Mouse (Mus musculus) kidney, postnatal 0 days (tissue): ENCODE data around the gene Ncor2. TPM values are rescaled to one million over a fixed set of nuclear protein-coding genes. Genes with fewer than 3 reads are reported as not detected.
A peak's percentile ranks its signal among the peaks of the same experiment; 100 is the strongest.
"Not testable (repeated sequence)": the region's sequence is repeated elsewhere in the genome, so short reads cannot be mapped to it uniquely, and the experiment has no call there.

Experiments
- ATAC-seq: fragments of 200-750 bp; cut with Nextera tagmentation; replicated peaks from 2 replicates; pipeline ENCODE4 v1.8.0; 2017; ENCODE audit warnings: low read depth, moderate number of reproducible peaks, moderate TSS enrichment, moderate library complexity; ENCODE audit not compliant: low FRiP score
- DNase-seq: peaks from one replicate; pipeline ENCODE4 v3.0.0-alpha.2; 2016; ENCODE audit warnings: low spot score
- H3K27ac ChIP-seq: fragments of 300-500 bp; sonication (generic); 2 replicates; pipeline ENCODE4 v1.5.1; 2014; ENCODE audit warnings: mild to moderate bottlenecking
- H3K27me3 ChIP-seq: fragments of 300-500 bp; sonication (generic); 2 replicates; pipeline ENCODE4 v1.6.1; 2014; ENCODE audit warnings: low read length, mixed read lengths; ENCODE audit not compliant: insufficient read depth
- H3K36me3 ChIP-seq: fragments of 300-500 bp; sonication (generic); 2 replicates; pipeline ENCODE4 v1.6.1; 2014; ENCODE audit warnings: low read length, mixed read lengths; ENCODE audit not compliant: insufficient read depth
- H3K4me1 ChIP-seq: fragments of 300-500 bp; sonication (generic); replicated peaks from 2 replicates; pipeline ENCODE4 v1.6.1; 2014; ENCODE audit warnings: antibody characterized with exemption, low read length, mixed read lengths; ENCODE audit not compliant: insufficient read depth
- H3K4me2 ChIP-seq: fragments of 300-500 bp; sonication (generic); 2 replicates; pipeline ENCODE4 v1.6.1; 2014; ENCODE audit warnings: mild to moderate bottlenecking, low read length, moderate library complexity, mixed read lengths
- H3K4me3 ChIP-seq: fragments of 300-500 bp; sonication (generic); replicated peaks from 2 replicates; pipeline ENCODE4 v1.5.1; 2014; ENCODE audit warnings: low read depth, low read length
- H3K9ac ChIP-seq: fragments of 300-500 bp; sonication (generic); 2 replicates; pipeline ENCODE4 v1.6.1; 2014; ENCODE audit warnings: low read depth, low read length
- H3K9me3 ChIP-seq: fragments of 300-500 bp; sonication (generic); replicated peaks from 2 replicates; pipeline ENCODE4 v1.6.1; 2016; ENCODE audit warnings: low read length, inconsistent platforms, mixed read lengths
- CTCF ChIP-seq: IDR thresholded peaks from 2 replicates; pipeline ENCODE4 v1.5.1; 2016; ENCODE audit warnings: antibody characterized with exemption, low read depth, mild to moderate bottlenecking, moderate library complexity
- WGBS: fragments of 180-500 bp; shearing (Covaris S2); extraction: QIAGEN DNeasy Blood & Tissue Kit; methylation state at CpG from one replicate; pipeline ENCODE4 v1.1.7; 2014; 5-methylcytosine and 5-hydroxymethylcytosine counted together
- polyA plus RNA-seq: library from polyadenylated mRNA; unstranded; fragments of >200 nt; fragmentation: Nextera tagmentation; extraction: Ambion mirVana; gene quantifications from 2 replicates; pipeline ENCODE4 v1.2.1, GENCODE M21; 2015

The Ncor2 gene
- polyA plus RNA-seq, 1 experiment from 2014 or later, result 14.6 TPM

DNA sequence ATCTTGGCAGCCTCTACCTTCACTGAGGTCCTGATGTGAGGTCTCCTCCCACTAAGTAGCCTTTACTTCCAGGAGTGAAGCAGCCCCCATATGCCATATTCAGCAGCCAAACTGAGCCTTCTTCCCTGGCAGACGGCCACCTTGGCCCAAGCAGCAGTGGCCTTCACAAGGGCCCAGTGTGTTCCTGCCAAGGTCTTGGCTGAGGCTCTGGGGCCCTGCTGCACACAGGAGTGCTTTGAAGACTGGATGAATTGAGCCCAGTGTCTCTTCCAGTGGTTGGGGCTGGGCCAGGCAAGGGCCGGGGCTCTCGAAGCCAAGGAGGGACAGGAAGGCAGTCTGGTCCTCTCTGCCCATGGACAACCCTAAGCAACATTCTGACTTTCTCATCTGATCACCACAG is 42.8 kb upstream of the Ncor2 start:
- H3K27ac ChIP-seq, result no peak overlapping the region
- no peak overlapping the region for H3K9ac ChIP-seq
- H3K4me3 ChIP-seq, result no peak overlapping the region
- no peaks in the 10 kb centered on the region for H3K27me3 ChIP-seq
- H3K9me3 ChIP-seq, result no peaks in the 10 kb centered on the region
- H3K4me1 ChIP-seq, result peaks cover 3% of the 10 kb centered on the region; the same call in 1 of the 2 replicates
- ATAC-seq, result no peak
- no peaks in the 10 kb centered on the region for H3K36me3 ChIP-seq
- no peak for DNase-seq
- no peak overlapping the region for H3K4me2 ChIP-seq
- no peak for TF ChIP-seq CTCF
- WGBS, result 80% methylated on average over 3 of the region's 3 CpGs

DNA sequence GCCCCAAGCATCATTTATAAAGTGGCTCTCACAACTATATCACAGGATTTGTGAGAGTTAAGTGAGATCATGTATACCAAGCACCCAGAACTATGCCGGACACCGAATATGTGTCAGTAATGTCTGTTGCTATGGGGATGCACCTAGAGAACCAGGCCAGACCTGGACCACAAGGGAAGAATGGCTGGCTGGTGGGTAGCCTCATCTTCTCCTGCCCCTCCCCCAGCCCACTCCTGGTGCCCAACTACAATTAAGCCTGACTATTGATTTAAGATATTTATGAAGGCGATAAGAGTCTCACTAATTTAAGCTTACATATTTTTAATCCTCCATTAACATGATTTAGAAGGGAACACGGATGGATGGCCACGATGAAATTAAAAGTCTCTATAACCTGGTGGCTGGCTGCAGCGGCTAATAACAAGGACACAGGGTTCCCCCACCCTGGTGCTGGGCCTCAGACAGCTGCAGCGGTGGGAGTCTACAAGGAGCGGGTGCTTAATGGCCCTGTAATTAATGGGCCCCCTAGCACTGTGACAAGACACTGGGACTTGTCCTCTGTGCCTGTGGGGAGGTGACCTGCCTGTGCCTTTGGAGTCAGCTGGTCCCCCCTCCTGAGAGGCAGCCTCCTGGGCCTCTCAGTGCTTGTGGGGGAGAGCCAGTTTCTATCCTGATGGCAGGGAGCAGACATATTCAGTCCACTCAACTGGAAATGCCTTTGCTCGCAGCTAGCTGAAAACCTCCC is 38.6 kb upstream of the Ncor2 start:
- 33% methylated on average over 9 of the region's 9 CpGs for WGBS
- Histone ChIP-seq H3K4me1 (peaks cover 10% of the 10 kb centered on the region; the same call in 1 of the 2 replicates), H3K9me3 (no peaks in the 10 kb centered on the region), H3K36me3 (no peaks in the 10 kb centered on the region), H3K9ac (no peak overlapping the region), H3K27ac (no peak overlapping the region), H3K4me3 (no peak overlapping the region), H3K27me3 (no peaks in the 10 kb centered on the region), H3K4me2 (no peak overlapping the region)
- TF ChIP-seq CTCF, result no peak
- peak; percentile 86 for DNase-seq
- ATAC-seq, result peak; percentile 69

DNA sequence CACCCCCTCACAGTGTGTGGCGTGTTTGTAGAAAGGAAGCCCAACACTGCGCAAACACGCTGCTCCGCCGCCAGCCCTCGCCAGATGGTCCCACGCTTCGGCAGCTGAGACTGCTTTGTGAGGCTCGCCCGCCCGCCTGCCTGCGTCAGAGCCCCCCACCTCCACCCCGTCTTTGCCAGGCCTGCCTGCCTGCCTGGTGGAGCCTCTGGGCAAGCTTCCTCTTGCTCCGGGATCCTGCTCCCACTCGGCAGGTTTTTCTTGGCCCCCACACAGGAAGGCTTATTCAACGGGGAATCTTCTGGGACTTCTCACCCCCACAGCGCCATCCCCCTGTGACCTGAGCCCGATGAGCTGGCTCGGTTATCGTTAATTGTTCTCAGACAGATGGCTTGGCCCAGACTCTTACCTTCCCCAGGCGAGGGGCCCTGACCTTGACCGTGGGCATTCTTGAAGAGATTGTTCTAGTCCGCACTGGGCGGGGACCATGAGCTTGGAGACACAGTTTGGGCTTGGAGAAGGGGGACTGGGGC is 37.0 kb upstream of the Ncor2 start:
- Histone ChIP-seq H3K4me3 (no peak overlapping the region), H3K27ac (no peak overlapping the region), H3K9me3 (no peaks in the 10 kb centered on the region), H3K4me2 (peak overlapping the region; percentile 39), H3K36me3 (no peaks in the 10 kb centered on the region), H3K9ac (no peak overlapping the region), H3K27me3 (no peaks in the 10 kb centered on the region), H3K4me1 (peaks cover 10% of the 10 kb centered on the region; the same call in 1 of the 2 replicates)
- WGBS, result 8% methylated on average over 24 of the region's 24 CpGs
- peak; percentile 35; the same call in 1 of the 2 replicates for ATAC-seq
- DNase-seq, result peak; percentile 67
- TF ChIP-seq CTCF, result no peak

DNA sequence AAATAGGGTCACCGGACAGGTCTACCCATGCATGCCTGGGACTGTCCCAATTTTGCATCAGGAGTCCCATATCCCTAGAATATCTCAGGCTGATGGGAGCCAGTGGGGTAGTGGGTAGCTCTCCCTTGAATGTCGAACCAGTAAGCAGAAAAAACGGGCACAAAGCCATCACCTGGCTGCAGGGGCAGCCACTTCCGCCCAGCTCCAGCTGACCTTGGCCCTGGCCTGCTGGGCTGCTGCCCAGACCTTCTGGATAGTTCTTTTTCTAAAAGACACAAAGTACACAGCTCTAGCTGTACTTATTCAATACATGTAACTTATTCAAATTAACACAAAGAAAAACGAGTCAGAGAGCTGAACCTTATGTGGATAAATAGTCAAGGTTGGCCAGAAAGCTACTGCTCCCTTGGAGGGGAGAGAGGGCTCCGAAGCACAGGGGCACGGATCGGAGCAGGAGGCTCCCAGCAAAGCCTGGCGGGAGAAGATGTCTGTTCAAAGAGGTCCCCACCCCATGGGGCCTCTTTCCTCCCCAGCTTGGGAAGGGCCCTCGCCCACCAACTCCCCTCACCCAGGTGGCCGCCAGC is 36.4 kb upstream of the Ncor2 start:
- ATAC-seq (no peak), DNase-seq (no peak)
- 15% methylated on average over 11 of the region's 11 CpGs for WGBS
- Histone ChIP-seq H3K4me1 (peaks cover 10% of the 10 kb centered on the region; the same call in 1 of the 2 replicates), H3K9ac (no peak overlapping the region), H3K27ac (no peak overlapping the region), H3K4me2 (peak overlapping the region; percentile 39), H3K4me3 (no peak overlapping the region), H3K36me3 (no peaks in the 10 kb centered on the region), H3K9me3 (no peaks in the 10 kb centered on the region), H3K27me3 (no peaks in the 10 kb centered on the region)
- no peak for TF ChIP-seq CTCF

DNA sequence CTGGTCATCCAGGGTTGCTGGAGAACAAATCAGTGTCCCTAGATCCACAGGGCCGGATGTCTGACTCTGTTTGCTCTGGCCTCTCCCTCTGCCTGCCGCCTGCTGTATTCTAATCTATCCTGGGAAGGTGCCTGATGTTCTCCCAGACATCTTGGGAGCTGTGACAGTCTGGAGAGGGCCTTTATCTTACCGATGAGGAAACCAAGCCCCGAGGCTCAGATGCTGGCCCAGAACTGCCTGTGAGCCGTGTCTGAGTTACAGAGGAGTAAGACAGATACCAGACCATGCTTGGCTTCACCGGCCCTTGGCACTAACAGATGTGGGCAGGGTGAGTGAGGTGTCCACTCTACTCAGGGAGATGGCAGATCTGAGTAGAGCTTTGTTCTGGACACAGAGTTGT is 35.0 kb upstream of the Ncor2 start:
- H3K4me2 ChIP-seq, result no peak overlapping the region
- peaks cover 10% of the 10 kb centered on the region; the same call in 1 of the 2 replicates for H3K4me1 ChIP-seq
- 90% methylated on average over 6 of the region's 6 CpGs for WGBS
- no peak for TF ChIP-seq CTCF
- DNase-seq (no peak), ATAC-seq (no peak)
- H3K27ac ChIP-seq, result no peak overlapping the region
- no peaks in the 10 kb centered on the region for H3K36me3 ChIP-seq
- no peak overlapping the region for H3K4me3 ChIP-seq
- no peak overlapping the region for H3K9ac ChIP-seq
- H3K9me3 ChIP-seq, result no peaks in the 10 kb centered on the region
- H3K27me3 ChIP-seq, result no peaks in the 10 kb centered on the region

DNA sequence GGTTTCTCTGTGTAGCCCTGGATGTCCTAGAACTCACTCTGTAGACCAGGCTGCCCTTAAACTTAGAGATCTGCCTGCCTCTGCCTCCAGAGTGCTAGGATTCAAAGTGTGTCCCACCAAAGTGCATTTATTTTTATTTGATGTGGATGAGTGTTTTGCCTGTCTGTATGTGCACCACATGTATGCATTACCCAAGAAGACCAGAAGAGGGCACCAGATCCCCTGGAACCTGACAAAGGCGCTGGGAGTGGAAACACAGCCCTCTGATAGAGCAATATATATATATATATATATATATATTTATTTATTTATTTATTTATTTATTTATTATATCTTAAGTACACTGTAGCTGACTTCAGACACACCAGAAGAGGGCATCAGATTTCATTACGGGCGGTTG is 25.9 kb upstream of the Ncor2 start:
- H3K9ac ChIP-seq, H3K9me3 ChIP-seq, H3K4me3 ChIP-seq, H3K4me2 ChIP-seq, ATAC-seq, H3K36me3 ChIP-seq, H3K27ac ChIP-seq, DNase-seq, H3K4me1 ChIP-seq, H3K27me3 ChIP-seq: not testable (repeated sequence)
- peak; percentile 46; the same call in 1 of the 2 replicates for TF ChIP-seq CTCF
- 89% methylated on average over 3 of the region's 3 CpGs for WGBS
